Mouse (Mus musculus) stomach, postnatal 0 days (tissue): ENCODE results near the gene Nhs.

Experiments
- CTCF ChIP-seq: IDR thresholded peaks from 2 replicates; pipeline ENCODE4 v1.5.1; 2016; ENCODE audit warnings: antibody characterized with exemption, low read depth, mild to moderate bottlenecking, moderate library complexity
- EP300 ChIP-seq: optimal IDR thresholded peaks from 2 replicates; pipeline ENCODE3; 2016; ENCODE audit warnings: antibody characterized with exemption

DNA sequence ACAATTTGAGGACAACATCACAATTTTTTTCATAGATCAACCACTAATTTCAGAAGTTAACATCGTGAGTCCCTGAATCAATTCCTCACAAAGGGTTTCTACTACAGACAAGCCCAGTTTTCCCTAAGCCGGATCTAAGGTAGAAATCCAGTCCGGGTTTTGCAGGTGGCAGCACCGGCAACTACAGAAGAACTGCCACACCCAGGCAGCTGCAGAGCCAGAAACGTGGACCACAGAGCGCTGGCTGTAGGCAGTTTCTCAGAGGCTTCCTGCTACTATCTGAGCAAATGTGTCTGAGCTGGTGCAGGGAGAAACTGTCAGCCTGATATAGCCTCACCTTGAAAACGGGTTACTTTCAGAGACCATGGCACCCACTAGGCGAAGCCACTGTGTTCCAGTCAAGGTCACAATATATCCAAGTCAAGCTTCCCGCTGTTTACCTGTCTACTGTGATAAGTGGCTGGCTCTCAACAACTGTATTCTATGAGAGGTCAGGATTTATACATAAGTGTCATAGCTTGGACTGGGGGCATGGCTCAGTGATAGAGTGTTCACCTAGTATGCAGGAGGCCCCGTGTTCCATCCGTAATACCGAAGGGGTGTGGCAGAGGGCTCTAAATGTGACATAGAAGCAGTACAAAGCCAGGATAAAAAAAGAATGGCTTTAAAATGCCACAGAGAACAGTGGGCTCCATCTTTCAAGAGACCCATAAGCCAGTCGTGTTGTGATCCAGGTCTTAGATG, 134.1 kb downstream of the Nhs start:
- no peak for TF ChIP-seq CTCF
- TF ChIP-seq EP300: no peak
